Mouse (Mus musculus): ENCODE data around the gene Ifi27.
A peak's percentile ranks its signal among the peaks of the same experiment; 100 is the strongest.
"Not testable (repeated sequence)": the region's sequence is repeated elsewhere in the genome, so short reads cannot be mapped to it uniquely, and the experiment has no call there.

Ifi27 gene

DNA sequence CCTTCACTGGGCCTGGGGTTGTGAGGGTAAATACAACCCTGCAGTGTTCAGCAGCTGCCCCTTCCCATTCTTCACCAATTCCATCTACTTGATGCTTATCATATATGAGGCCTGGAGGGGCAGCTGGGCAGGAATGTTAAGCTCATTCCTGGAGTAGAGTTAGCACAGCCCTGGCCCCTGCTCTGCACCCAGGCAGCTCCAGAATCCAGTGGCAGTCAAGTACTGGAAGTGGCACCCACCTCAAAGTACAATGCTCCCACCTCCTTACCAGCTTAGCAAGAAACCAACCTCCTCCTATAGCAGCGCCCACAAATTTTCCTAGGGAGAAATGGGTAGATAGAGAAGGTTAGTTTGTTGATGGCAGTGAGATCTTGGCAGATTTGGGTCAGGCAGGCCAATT lies 22.7 kb downstream of the Ifi27 start:
- DNase-seq (ENCODE audit: low spot score) = not testable (repeated sequence)

GRCm38 (mm10) chr12:103457140-103457539 lies 23.1 kb downstream of the Ifi27 start, which contains the start of gene Ifi27l2b:
TSS of gene Ifi27l2b (minus strand) at chr12:103457223.
- no peak for DNase-seq (ENCODE audit: low spot score)

GRCm38 (mm10) chr12:103474481-103474880 lies 40.5 kb downstream of the Ifi27 start:
- DNase-seq (ENCODE audit: low spot score) = no peak

GRCm38 (mm10) chr12:103476779-103477389 lies 42.9 kb downstream of the Ifi27 start:
- DNase-seq (ENCODE audit: low spot score) = no peak

GRCm38 (mm10) chr12:103477461-103478015 lies 43.5 kb downstream of the Ifi27 start:
- DNase-seq (ENCODE audit: low spot score) = no peak

DNA sequence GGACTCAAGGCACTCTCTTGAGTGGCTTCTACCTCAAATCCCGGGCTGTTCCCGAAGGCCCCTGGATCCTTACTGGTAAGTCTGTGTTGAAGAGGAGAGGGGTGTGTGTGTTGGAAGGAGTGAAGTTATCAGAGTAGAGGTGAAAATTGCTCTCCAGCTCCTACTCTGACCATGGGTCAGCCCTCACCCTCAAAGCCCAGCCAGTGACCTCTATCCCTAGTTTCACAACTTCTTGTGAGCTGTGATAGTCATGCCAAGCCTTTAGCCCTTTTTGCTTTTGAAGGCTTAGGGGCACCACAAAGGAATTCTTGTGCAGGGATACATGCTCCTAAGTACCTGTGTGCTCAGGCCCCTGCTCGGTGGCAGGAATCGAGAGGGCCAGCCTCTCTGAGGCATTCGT lies 47.7 kb downstream of the Ifi27 start:
- DNase-seq (ENCODE audit: low spot score) = peak; percentile 30

- no peak for DNase-seq (ENCODE audit: low spot score)
These were observed 48.8 kb downstream of the Ifi27 start for GRCm38 (mm10) chr12:103482781-103483180.

DNA sequence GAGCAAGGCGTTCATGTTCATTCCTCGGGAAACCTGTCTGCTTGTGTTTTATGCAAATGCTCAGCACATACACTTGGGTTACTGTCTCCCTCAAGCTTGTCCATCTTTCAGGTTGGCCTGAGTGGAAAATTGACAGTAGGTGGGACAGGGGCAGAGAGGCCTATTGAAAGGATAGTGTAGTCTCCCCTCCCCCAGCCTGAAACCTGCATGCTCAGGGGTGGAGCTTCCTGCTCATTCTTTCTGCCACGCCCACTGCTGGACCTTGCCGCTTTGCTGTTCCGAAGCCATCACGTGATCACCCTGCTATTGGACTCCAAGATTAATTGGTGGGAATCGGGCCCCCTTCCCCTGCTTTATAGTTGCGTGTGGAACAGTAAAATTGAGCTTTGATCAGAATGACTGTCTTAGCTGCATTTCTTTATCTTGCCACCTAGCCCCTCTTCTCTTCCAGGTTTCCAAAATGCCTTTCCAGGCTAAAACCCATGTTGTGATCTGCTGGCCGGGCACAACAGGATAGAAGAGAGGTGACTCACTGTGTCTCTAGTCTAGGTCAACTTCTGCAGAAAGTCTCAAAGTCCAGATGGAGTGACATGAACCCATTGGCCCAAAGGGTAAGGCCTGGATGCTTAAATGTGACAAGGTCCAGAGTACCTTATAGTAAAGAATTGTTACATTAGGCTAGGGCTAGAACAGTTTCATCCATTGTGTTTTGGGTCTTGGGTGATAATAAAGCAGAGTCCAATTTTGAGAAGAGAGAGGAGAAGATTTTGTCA lies 50.4 kb downstream of the Ifi27 start:
- DNase-seq (ENCODE audit: low spot score) = not testable (repeated sequence)

DNA sequence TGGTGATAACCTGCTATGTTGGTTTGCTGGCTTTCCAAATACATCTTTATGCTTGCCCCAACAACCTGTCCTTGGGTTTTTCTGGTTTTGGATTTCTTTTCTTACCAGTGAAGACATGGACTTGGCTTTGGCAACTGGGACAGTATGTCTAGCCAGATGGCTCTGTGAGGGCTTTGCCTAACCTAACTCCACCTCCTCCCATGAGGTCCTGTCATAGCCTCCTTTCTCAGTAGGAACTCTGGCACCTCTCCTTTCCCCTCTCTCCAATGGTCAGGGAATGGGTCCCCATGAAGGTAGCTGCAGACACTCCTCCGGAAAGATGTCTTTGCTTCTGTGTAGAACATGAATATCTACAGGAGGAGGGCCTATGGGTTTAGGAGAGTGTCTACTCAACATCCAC lies 52.7 kb downstream of the Ifi27 start:
- DNase-seq (ENCODE audit: low spot score) = no peak

GRCm38 (mm10) chr12:103487276-103487675 lies 53.3 kb downstream of the Ifi27 start:
- DNase-seq (ENCODE audit: low spot score) = peak; percentile 59

- no peak for DNase-seq (ENCODE audit: low spot score)
These were observed 53.7 kb downstream of the Ifi27 start for GRCm38 (mm10) chr12:103487750-103488149.
